Mouse (Mus musculus) ovary, adult 2 months (tissue): Measurements from ENCODE around the gene Gckr. TPM values are rescaled to one million over a fixed set of nuclear protein-coding genes. Genes with fewer than 3 reads are reported as not detected.

Experiments
- polyA plus RNA-seq: library from polyadenylated mRNA; depleted of rRNA; stranded (reverse); fragments of >200 nt; gene quantifications from 2 replicates; pipeline ENCODE4 v1.2.3, GENCODE M21; 2012; rRNA removed

Gene Gckr
- polyA plus RNA-seq, result 2.5 and 4.1 TPM in 2 replicates

GRCm38 (mm10) chr5:31297047-31297757 is at the start of gene Gckr:
Gene Gckr (plus strand): TSS chr5:31297443.

GRCm38 (mm10) chr5:31251541-31252101 is 45.6 kb upstream of the Gckr start, which contains the start of gene Krtcap3:
Gene Krtcap3 (plus strand): TSS chr5:31251691.

GRCm38 (mm10) chr5:31290521-31291360 is 6.5 kb upstream of the Gckr start, which contains the start of gene Ift172:
Gene Ift172 (minus strand): TSS chr5:31291116.

GRCm38 (mm10) chr5:31295606-31296141 is 1.6 kb upstream of the Gckr start, which contains the start of gene Fndc4:
Gene Fndc4 (minus strand): TSS chr5:31296080.

Other genes starting within 250 kb of the Gckr start
- 117 and 121 TPM in 2 replicates for gene Atraid, start 249.1 kb upstream of the Gckr start, polyA plus RNA-seq
- gene Slc5a6, start 248.5 kb upstream of the Gckr start, polyA plus RNA-seq, result 31.7 and 33.3 TPM in 2 replicates
- gene Cad, start 242.7 kb upstream of the Gckr start, polyA plus RNA-seq, result 76.0 and 78.1 TPM in 2 replicates
- gene Dnajc5g, start 191.2 kb upstream of the Gckr start, polyA plus RNA-seq, result 0.10 TPM in 1 of 2 replicates, not detected in the other
- 18.2 and 19.2 TPM in 2 replicates for gene Slc30a3, start 189.2 kb upstream of the Gckr start, polyA plus RNA-seq
- gene Trim54, start 180.7 kb upstream of the Gckr start, polyA plus RNA-seq, result not detected in 2 replicates
- not detected in 2 replicates for gene Ucn, start 158.6 kb upstream of the Gckr start, polyA plus RNA-seq
- gene Mpv17, start 143.2 kb upstream of the Gckr start, polyA plus RNA-seq, result 103 and 145 TPM in 2 replicates
- 3.5 and 6.0 TPM in 2 replicates for gene Gm29609, start 117.5 kb upstream of the Gckr start, polyA plus RNA-seq
- gene Gtf3c2, start 117.3 kb upstream of the Gckr start, polyA plus RNA-seq, result 43.0 and 59.5 TPM in 2 replicates
- gene Snx17, start 104.2 kb upstream of the Gckr start, polyA plus RNA-seq, result 110 and 123 TPM in 2 replicates
- gene Eif2b4, start 104.0 kb upstream of the Gckr start, polyA plus RNA-seq, result 58.4 and 95.8 TPM in 2 replicates
- 86.1 and 89.2 TPM in 2 replicates for gene Zfp513, start 95.1 kb upstream of the Gckr start, polyA plus RNA-seq
- gene Ppm1g, start 76.8 kb upstream of the Gckr start, polyA plus RNA-seq, result 107 and 169 TPM in 2 replicates
- gene Nrbp1, start 56.6 kb upstream of the Gckr start, polyA plus RNA-seq, result 256 and 269 TPM in 2 replicates
- gene Gm9970, start 56.2 kb upstream of the Gckr start, polyA plus RNA-seq, result 1.1 and 2.3 TPM in 2 replicates
- gene Krtcap3, start 45.8 kb upstream of the Gckr start, polyA plus RNA-seq, result 75.9 and 76.0 TPM in 2 replicates
- gene Ift172, start 6.3 kb upstream of the Gckr start, polyA plus RNA-seq, result 60.1 and 67.6 TPM in 2 replicates
- 71.9 and 95.0 TPM in 2 replicates for gene Fndc4, start 1.4 kb upstream of the Gckr start, polyA plus RNA-seq
- 12.9 and 14.2 TPM in 2 replicates for gene Zfp512, start 155.0 kb downstream of the Gckr start, polyA plus RNA-seq
- gene 4930548H24Rik, start 188.3 kb downstream of the Gckr start, polyA plus RNA-seq, result not detected in 2 replicates
- gene Gpn1, start 197.3 kb downstream of the Gckr start, polyA plus RNA-seq, result 9.8 and 12.1 TPM in 2 replicates
- 14.4 and 16.0 TPM in 2 replicates for gene Slc4a1ap, start 229.6 kb downstream of the Gckr start, polyA plus RNA-seq
- 11.6 and 15.2 TPM in 2 replicates for gene Supt7l, start 230.4 kb downstream of the Gckr start, polyA plus RNA-seq